Mouse (Mus musculus) hindbrain, embryonic 15.5 days (tissue): ENCODE results near the gene Ccl27a. TPM values are rescaled to one million over a fixed set of nuclear protein-coding genes. Genes with fewer than 3 reads are reported as not detected.
"Not testable (repeated sequence)": the region's sequence is repeated elsewhere in the genome, so short reads cannot be mapped to it uniquely, and the experiment has no call there.

Experiments
- ATAC-seq: fragments of 200-750 bp; cut with Nextera tagmentation; 2 replicates; pipeline ENCODE4 v1.8.0; 2017; ENCODE audit warnings: low read depth, moderate number of reproducible peaks, moderate TSS enrichment; ENCODE audit not compliant: low FRiP score
- H3K27ac ChIP-seq: fragments of 300-500 bp; sonication (generic); replicated peaks from 2 replicates; pipeline ENCODE4 v1.5.1; 2015; ENCODE audit warnings: mild to moderate bottlenecking, inconsistent platforms
- H3K27me3 ChIP-seq: fragments of 300-500 bp; sonication (generic); 2 replicates; pipeline ENCODE4 v1.6.1; 2015; ENCODE audit warnings: control low read depth, inconsistent platforms
- H3K36me3 ChIP-seq: fragments of 300-500 bp; sonication (generic); 2 replicates; pipeline ENCODE4 v1.6.1; 2015; ENCODE audit warnings: control low read depth, inconsistent platforms
- H3K4me1 ChIP-seq: fragments of 300-500 bp; sonication (generic); replicated peaks from 2 replicates; pipeline ENCODE4 v1.6.1; 2015; ENCODE audit warnings: control low read depth, inconsistent platforms
- H3K4me2 ChIP-seq: fragments of 300-500 bp; sonication (generic); 2 replicates; pipeline ENCODE4 v1.6.1; 2015; ENCODE audit warnings: moderate library complexity, mild to moderate bottlenecking, inconsistent platforms
- H3K4me3 ChIP-seq: fragments of 300-500 bp; sonication (generic); 2 replicates; pipeline ENCODE4 v1.5.1; 2015; ENCODE audit warnings: mild to moderate bottlenecking, inconsistent platforms
- H3K9ac ChIP-seq: fragments of 300-500 bp; sonication (generic); 2 replicates; pipeline ENCODE4 v1.6.1; 2015; ENCODE audit warnings: inconsistent platforms
- H3K9me3 ChIP-seq: fragments of 300-500 bp; sonication (generic); 2 replicates; pipeline ENCODE4 v1.6.1; 2016; ENCODE audit warnings: control low read depth, inconsistent platforms
- WGBS: fragments of 180-500 bp; shearing (Covaris S2); methylation state at CpG from one replicate; pipeline ENCODE4 v1.1.7; 2015; 5-methylcytosine and 5-hydroxymethylcytosine counted together
- polyA plus RNA-seq: library from polyadenylated mRNA; unstranded; fragments of >200 nt; fragmentation: Nextera tagmentation; extraction: Ambion mirVana; gene quantifications from 2 replicates; pipeline ENCODE4 v1.2.1, GENCODE M21; 2015

Ccl27a gene
- polyA plus RNA-seq: 258 and 281 TPM in 2 replicates

DNA sequence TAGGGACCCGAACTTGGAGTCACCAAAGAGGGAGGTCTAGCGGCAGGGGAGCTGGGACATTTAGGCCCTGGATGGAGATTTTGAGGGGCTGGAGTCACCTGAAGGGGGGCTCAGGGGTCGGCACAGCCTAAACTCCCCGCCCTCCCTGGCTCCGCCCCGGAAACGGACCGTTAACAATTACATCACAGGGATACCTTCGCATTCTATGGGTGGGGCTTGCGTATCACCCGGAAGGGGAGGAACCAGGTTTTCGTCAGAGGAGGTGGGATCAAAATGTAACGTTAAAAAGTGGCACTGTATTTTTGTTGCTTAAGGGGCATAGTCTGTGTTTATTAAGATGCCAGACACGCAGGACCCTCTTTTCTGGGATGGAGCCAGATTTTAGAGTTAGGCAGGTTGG is at the start of gene Ccl27a:
TSS of gene Ccl27a (minus strand) at position 246 of the 400 bp plus-strand sequence.
- 0% methylated on average over 12 of the region's 14 CpGs for WGBS
- peak within 1 kb of the TSS; percentile 62 for H3K4me2 ChIP-seq
- not testable (repeated sequence) for ATAC-seq

DNA sequence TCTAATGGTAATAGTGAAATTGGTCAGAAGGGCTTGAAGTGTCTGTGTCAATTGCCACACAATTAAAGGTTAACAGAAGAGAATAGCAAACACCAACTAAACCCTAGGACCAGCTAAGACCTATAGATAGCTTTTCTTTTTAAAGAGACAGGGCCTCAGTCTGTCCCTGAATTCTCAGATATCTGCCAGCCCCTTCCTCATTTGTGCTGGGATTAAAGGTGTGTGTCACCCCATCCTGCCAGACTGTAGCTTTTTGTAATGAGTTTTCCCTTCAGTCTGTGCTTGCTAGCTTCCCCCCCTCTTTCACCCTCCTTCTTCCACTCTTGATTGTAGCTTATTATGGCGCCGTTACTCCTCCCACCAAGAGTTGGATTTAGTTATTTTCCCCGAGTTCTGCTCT is 9.2 kb upstream of the Ccl27a start:
- H3K4me3 ChIP-seq, H3K9me3 ChIP-seq, ATAC-seq, H3K4me2 ChIP-seq, H3K27ac ChIP-seq, H3K27me3 ChIP-seq, H3K4me1 ChIP-seq, H3K36me3 ChIP-seq, H3K9ac ChIP-seq: not testable (repeated sequence)
- WGBS: 42% methylated on average over 3 of the region's 3 CpGs

More for the DNA sequence above, at the start of gene Ccl27a:
- not testable (repeated sequence) for H3K9me3 ChIP-seq, H3K36me3 ChIP-seq, H3K27me3 ChIP-seq
- peak within 1 kb of the TSS; percentile 76 for H3K27ac ChIP-seq
- peaks cover 12% of the 10 kb centered on the region for H3K4me1 ChIP-seq
- H3K9ac ChIP-seq: peak within 1 kb of the TSS; percentile 56
- H3K4me3 ChIP-seq: peak within 1 kb of the TSS; percentile 51

DNA sequence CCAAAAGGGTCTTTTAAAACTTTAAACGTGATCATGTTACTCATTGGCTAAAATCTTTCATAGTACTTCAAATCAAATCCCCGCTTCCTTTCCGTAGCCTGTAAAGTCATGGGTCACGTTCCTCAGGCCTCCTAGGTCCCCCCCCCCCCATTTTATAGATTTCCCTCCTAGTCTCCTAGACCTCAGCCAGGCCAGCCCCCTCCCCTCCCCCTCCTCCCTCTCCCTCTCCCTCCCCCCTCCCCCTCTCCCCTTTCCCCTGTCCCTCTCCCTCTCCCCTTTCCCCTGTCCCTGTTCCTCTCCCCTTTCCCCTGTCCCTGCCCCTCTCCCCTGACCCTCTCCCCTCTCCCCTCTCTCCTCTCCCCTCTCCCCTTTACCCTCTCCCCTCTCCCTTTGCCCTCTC is 8.7 kb upstream of the Ccl27a start:
- not testable (repeated sequence) for H3K9ac ChIP-seq, ATAC-seq, H3K4me2 ChIP-seq, H3K27ac ChIP-seq, H3K36me3 ChIP-seq, H3K4me1 ChIP-seq, H3K9me3 ChIP-seq, H3K4me3 ChIP-seq, H3K27me3 ChIP-seq
- WGBS: 25% methylated on average over 4 of the region's 4 CpGs

- H3K9me3 ChIP-seq, H3K27me3 ChIP-seq, H3K9ac ChIP-seq, H3K36me3 ChIP-seq, H3K4me3 ChIP-seq, ATAC-seq, H3K4me2 ChIP-seq, H3K27ac ChIP-seq, H3K4me1 ChIP-seq: not testable (repeated sequence)
- 20% methylated on average over 16 of the region's 21 CpGs for WGBS
Observed at GRCm38 (mm10) chr4:41781748-41782485, 7.9 kb upstream of the Ccl27a start.

GRCm38 (mm10) chr4:41781271-41781670 is 7.2 kb upstream of the Ccl27a start:
- not testable (repeated sequence) for H3K27me3 ChIP-seq, ATAC-seq, H3K9me3 ChIP-seq, H3K27ac ChIP-seq, H3K36me3 ChIP-seq, H3K9ac ChIP-seq, H3K4me3 ChIP-seq, H3K4me2 ChIP-seq, H3K4me1 ChIP-seq
- 27% methylated on average over 9 of the region's 9 CpGs for WGBS

- not testable (repeated sequence) for H3K4me2 ChIP-seq, H3K4me3 ChIP-seq, H3K27me3 ChIP-seq, H3K36me3 ChIP-seq, H3K9me3 ChIP-seq, H3K27ac ChIP-seq, ATAC-seq, H3K9ac ChIP-seq
- 79% methylated on average over 1 of the region's 1 CpGs for WGBS
- peaks cover 12% of the 10 kb centered on the region for H3K4me1 ChIP-seq
Observed at GRCm38 (mm10) chr4:41775840-41776239, 1.8 kb upstream of the Ccl27a start.

DNA sequence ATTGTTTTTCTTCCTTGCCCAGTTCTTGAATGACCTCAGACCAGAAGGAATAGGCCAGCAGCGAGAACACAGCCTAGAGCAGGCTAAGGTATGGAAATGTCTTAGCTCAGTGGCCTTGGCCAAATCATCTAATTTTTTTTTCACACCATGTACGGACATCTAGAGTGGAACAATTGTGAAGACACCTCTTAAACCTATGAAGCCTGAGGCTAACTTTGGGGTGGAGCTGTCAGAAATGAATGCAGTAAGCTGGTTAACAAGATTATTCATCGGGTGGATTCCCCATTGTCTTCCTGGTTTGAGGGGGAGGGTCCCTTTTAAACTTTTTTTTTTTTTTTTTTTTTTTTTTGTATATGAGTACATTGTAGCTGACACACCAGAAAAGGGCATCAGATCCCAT is 459 bp upstream of the Ccl27a start:
- H3K36me3 ChIP-seq, H3K9me3 ChIP-seq, H3K27me3 ChIP-seq, ATAC-seq: not testable (repeated sequence)
- WGBS: 60% methylated on average over 3 of the region's 3 CpGs
- peak overlapping the region; percentile 76 for H3K27ac ChIP-seq
- peaks cover 12% of the 10 kb centered on the region for H3K4me1 ChIP-seq
- 0 out of 2 replicates have a peak overlapping the region, but pooled peaks have one; percentile 33 for H3K9ac ChIP-seq
- peak overlapping the region; percentile 62 for H3K4me2 ChIP-seq
- peak overlapping the region; percentile 51 for H3K4me3 ChIP-seq

DNA sequence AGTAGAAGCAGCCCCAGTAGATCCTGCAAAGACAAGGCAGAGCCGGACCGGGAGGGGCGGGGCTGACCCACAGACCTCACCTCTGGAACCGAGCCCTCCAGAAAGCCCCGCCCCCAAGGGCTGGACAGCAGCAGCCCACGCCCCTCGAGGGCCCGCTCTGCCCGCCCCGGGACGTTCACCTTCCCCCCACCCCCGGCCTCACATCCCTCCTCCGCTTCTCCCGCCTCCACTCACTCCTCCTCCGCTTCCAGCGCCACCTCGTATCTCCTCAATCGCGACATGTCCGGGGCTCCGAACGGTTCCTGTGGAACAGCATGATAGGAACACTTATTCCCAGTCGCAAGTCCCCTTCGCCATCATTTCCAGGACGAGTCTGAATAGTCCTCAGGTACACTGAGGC is 545 bp downstream of the Ccl27a start:
- not testable (repeated sequence) for H3K9me3 ChIP-seq, H3K27me3 ChIP-seq, ATAC-seq, H3K36me3 ChIP-seq
- Histone ChIP-seq H3K27ac (peak overlapping the region; percentile 70), H3K4me2 (peak overlapping the region; percentile 62), H3K9ac (peak overlapping the region; percentile 56), H3K4me1 (peaks cover 12% of the 10 kb centered on the region), H3K4me3 (peak overlapping the region; percentile 51)
- WGBS: under 1% methylated on average over 20 of the region's 25 CpGs

- H3K36me3 ChIP-seq, H3K27me3 ChIP-seq, H3K9me3 ChIP-seq, ATAC-seq, H3K27ac ChIP-seq: not testable (repeated sequence)
- H3K4me3 ChIP-seq: peak overlapping the region; percentile 36
- peak overlapping the region; percentile 53 for H3K4me2 ChIP-seq
- peaks cover 12% of the 10 kb centered on the region for H3K4me1 ChIP-seq
- 5% methylated on average over 10 of the region's 16 CpGs for WGBS
- 0 out of 2 replicates have a peak overlapping the region, but pooled peaks have one; percentile 31 for H3K9ac ChIP-seq
Observed at GRCm38 (mm10) chr4:41772946-41773345, 1.1 kb downstream of the Ccl27a start.

DNA sequence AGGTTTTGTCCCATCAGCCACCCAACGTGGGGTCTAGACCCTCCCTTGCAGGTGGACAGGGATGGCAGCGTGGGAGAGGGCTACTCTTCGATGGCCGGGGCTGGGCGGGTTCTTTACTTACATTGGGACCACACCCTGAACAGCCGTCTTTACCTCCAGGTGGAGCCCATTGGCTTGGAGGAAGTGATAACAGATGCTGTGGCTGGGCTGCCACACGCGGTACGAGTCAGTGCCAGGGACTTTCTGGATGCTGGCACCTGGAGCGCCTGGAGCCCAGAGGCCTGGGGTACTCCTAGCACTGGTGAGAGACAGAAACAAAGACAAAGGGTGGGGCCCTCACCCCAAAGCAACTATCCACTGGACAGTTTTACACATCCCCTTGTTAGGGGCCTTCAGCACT is 6.7 kb downstream of the Ccl27a start:
- not testable (repeated sequence) for H3K9ac ChIP-seq, H3K4me3 ChIP-seq, H3K27me3 ChIP-seq, H3K9me3 ChIP-seq, H3K27ac ChIP-seq, ATAC-seq, H3K4me2 ChIP-seq, H3K36me3 ChIP-seq
- WGBS: 84% methylated on average over 10 of the region's 10 CpGs
- H3K4me1 ChIP-seq: peaks cover 10% of the 10 kb centered on the region

GRCm38 (mm10) chr4:41763176-41763575 is 10.9 kb downstream of the Ccl27a start:
- WGBS: 73% methylated on average over 5 of the region's 6 CpGs
- ATAC-seq: not testable (repeated sequence)

GRCm38 (mm10) chr4:41762688-41763114 is 11.3 kb downstream of the Ccl27a start:
- not testable (repeated sequence) for H3K9me3 ChIP-seq, H3K27me3 ChIP-seq, H3K36me3 ChIP-seq, H3K9ac ChIP-seq, H3K4me3 ChIP-seq
- peak; percentile 40 for ATAC-seq
- peak overlapping the region; percentile 48; the same call in 1 of the 2 replicates for H3K27ac ChIP-seq
- H3K4me2 ChIP-seq: 0 out of 2 replicates have a peak overlapping the region, but pooled peaks have one; percentile 48
- WGBS: 40% methylated on average over 8 of the region's 8 CpGs
- peaks cover 30% of the 10 kb centered on the region for H3K4me1 ChIP-seq

More at GRCm38 (mm10) chr4:41763176-41763575, 10.9 kb downstream of the Ccl27a start:
- not testable (repeated sequence) for H3K36me3 ChIP-seq, H3K27me3 ChIP-seq, H3K27ac ChIP-seq, H3K9me3 ChIP-seq, H3K4me3 ChIP-seq, H3K4me2 ChIP-seq, H3K9ac ChIP-seq
- H3K4me1 ChIP-seq: peaks cover 30% of the 10 kb centered on the region
